Mouse (Mus musculus): Measurements from ENCODE around the gene Rnase13. TPM values are rescaled to one million over a fixed set of nuclear protein-coding genes. Genes with fewer than 3 reads are reported as not detected.

The Rnase13 gene
- total RNA-seq, 1 experiment from 2014 or later = not detected

DNA sequence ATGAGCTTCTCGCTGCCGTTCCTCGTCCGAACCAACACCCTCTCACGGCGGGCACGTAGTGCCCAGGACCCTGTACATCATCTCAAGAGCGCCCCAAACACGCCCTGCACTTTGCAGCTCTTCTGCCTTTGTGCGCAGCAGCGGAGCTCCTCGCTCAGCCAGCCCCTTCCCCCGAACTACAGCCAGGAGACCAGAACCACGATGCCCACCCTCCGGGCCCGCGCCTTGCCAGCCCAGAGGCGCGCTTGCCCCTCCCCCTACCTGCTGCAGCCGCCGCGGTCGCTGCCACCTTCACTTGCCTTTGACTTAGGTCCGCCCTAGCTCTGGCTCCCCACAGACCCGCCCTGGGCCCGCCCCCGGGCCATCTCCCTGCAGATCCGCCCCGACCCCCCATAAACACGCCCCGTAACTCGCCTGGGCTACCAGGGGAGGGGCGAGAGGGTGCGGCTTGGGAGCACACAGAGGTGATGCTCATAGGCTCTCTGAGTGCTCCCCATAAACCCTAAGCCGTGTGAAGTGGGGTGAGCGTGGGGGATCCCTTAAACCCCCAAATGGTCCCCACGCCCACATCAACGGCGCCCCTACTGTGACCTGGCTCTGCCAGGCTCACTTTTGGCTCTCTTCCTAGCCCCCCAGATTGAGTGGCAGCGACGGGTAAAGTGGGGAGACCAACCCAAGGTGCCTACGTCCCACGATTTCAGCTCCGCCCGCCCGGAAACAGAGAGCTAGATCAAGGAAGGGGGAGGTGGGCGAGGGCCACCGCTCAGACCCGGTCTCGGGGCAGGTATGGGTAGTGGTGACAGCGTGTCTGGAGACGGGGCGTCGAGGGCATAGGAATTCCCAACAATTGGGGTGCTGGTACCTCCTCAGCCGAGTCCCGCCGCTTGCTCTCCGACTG, 9.3 kb downstream of the Rnase13 start:
- peak; percentile 88 for DNase-seq

- DNase-seq = no peak
Observed at GRCm38 (mm10) chr14:51912391-51913061, 10.0 kb downstream of the Rnase13 start.

- no peak for DNase-seq
Observed at GRCm38 (mm10) chr14:51911301-51911700, 11.3 kb downstream of the Rnase13 start.

DNA sequence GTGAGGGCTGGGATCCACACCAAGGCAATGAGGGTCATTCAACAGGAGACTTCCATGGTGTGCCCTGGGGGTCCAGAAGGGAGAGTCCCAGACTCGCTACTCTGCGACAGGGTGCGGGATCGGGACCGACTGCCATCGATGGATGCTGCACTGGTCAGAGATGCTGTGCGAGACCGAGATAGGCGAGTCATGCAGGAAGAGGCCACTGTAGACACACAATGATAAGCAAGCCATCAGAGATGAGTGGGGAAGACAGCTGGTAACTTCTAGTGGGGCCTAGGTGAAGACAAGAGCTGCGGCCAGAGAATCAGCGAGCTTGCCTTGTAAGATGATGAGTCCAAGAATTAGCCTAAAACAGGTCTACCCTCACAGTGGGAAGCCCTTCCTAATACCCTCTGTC, 16.5 kb downstream of the Rnase13 start:
- no peak for DNase-seq

DNA sequence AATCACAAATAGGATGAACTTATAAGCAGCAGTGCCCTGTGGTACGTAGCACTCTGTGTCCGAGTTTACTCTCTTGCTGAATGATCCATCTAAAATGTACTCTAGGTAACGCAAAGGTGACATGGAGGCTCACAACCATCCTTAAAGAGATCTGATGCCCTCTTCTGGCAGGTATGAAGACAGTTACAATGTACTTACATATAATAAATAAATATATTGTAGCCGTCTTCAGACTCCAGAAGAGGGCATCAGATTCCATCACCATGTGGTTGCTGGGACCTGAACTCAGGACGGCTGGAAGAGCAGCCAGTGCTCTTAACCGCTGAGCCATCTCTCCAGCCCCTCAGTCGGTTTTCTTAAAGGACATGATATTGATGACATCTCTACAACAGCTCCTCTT, 17.9 kb downstream of the Rnase13 start:
- DNase-seq = no peak

DNA sequence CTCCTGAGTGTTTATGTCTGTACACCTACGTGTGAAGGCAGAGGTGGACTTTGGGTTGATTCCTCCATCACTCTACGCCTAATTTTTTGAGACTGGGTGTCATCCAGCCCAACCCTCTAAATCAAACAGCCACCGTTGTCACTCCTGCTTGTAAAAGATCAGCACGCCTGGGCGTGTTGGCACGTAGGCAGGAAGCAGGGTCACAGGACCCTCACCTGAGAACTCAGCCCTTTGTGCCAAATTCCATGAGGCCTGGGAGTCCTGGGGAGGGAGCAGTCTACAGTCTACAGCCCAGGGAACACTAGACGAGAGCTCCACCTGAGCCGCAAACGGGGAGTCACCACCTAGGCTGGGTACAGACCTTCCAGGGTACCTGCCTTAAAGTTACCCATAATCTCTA, 18.8 kb downstream of the Rnase13 start:
- DNase-seq = no peak

GRCm38 (mm10) chr14:51902806-51903710, 19.5 kb downstream of the Rnase13 start:
- peak; percentile 87 for DNase-seq

- DNase-seq = no peak
Observed at GRCm38 (mm10) chr14:51899351-51899750, 23.2 kb downstream of the Rnase13 start.

DNA sequence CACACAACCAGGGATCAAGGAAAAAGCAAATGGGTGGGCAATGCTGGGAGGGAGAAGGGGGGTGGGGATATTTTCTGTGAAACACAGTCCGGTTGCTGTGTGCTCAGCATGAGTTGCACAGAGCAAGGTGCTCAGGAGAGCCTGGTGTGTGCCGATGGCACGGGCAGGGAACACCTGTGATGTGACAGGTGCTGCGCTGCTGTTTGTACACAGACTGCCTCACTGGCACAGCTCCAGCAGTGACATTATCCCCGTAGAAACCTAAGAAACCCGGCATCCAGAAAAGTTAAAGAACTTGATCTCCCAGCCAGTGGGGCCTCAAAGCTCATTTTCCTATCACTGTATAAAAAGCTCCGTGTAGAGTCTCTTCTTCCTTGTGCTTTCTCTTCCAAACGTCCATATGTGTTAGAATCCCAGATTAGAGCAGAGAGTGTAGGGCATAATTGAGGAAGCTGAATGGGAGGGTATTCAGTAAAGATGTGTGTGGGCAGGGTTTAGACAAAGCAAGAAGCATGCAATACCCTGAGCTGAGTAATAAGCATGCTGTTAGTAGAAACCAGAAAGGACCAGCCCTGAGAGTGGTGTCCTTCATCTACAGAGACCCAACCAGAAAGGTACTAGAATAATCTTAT, 25.9 kb downstream of the Rnase13 start:
- no peak for DNase-seq

GRCm38 (mm10) chr14:51896019-51896418, 26.6 kb downstream of the Rnase13 start:
- no peak for DNase-seq

- no peak for DNase-seq
Observed at GRCm38 (mm10) chr14:51895071-51895470, 27.5 kb downstream of the Rnase13 start.

- no peak for DNase-seq
Observed at GRCm38 (mm10) chr14:51893809-51894208, 28.8 kb downstream of the Rnase13 start.

GRCm38 (mm10) chr14:51893094-51893794, 29.3 kb downstream of the Rnase13 start:
- no peak for DNase-seq

- DNase-seq = no peak
Observed at GRCm38 (mm10) chr14:51892191-51892939, 30.2 kb downstream of the Rnase13 start, which contains the start of gene Slc39a2. Slc39a2 (plus strand) TSS chr14:51892889.

- DNase-seq = no peak
Observed at GRCm38 (mm10) chr14:51889833-51890232, 32.7 kb downstream of the Rnase13 start.

DNA sequence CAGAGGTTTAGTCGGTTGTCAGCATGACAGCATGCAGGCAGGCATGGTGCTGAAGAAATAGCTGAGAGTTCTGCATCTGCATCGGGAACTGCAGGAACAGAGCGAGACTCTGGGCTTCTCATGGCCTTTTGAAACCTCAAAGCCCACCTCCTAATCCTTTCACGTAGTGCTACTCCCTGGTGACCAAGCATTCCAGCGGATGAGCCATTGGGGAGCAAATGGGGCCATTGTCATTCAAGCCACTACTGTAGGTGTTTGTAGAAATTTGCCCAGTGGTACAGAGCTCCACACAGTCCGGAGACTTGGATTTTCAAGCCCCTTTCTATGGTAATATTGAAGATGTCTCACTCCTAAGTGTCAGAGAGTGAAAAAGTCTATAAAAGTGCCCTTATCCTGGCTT, 36.5 kb downstream of the Rnase13 start:
- no peak for DNase-seq

- DNase-seq = peak; percentile 90
Observed at GRCm38 (mm10) chr14:51884598-51885331, 37.8 kb downstream of the Rnase13 start, which contains the start of gene Mettl17. Mettl17 (plus strand) TSS chr14:51884842.

DNA sequence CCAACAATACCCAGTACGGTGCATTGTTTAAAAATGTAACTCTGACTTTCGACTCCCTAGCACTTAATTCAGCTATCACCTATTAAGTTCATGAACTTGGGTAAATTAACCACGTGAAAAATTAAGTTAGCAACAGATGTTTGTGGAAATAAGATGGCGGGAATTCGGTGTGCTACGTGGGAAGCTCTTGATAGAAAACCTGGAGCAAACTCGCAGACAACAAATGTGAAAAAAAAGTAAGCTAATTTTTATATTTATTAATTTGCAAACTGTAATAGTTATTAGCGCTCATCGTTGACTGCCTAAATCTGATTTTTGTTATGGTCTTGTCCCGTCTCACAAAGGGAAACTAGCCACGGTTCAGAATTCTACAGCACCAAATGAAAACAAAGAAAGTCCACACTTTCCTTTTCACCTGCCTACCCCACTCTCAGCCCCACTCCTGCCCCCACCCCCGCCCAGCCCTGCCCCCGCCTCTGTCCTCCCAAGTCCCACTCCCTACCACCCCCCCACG, 38.5 kb downstream of the Rnase13 start:
- DNase-seq = no peak

DNA sequence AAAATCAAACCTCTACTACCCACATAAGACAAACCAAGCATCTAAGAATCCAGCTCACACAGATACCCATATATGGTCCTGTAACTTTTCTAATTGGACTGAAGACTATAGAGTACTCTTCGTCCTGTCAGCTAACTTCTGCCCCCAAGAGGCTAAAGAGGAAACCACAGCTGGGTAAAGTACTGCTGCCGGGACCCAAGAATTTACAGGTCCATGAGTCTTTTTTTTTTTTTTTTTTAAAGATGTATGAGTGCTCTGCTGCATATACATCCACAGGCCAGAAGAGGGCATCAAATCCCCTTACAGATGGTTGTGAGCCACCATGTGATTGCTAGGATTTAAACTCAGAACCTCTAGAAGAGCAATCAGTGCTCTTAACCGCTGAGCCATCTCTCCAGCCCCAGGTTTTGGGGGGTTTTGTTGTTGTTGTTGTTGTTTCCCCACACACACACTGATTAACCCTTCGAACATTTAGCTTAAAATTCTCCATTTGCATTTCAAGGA, 39.0 kb downstream of the Rnase13 start:
- DNase-seq = peak; percentile 55
